Mouse (Mus musculus) lung, postnatal 0 days (tissue): ENCODE data around the gene Cfap61. TPM values are rescaled to one million over a fixed set of nuclear protein-coding genes. Genes with fewer than 3 reads are reported as not detected.
A peak's percentile ranks its signal among the peaks of the same experiment; 100 is the strongest.

Source experiments
- ATAC-seq: fragments of 200-750 bp; cut with Nextera tagmentation; 2 replicates; pipeline ENCODE4 v1.8.0; 2017; ENCODE audit warnings: moderate library complexity
- DNase-seq: peaks from one replicate; pipeline ENCODE4 v3.0.0-alpha.2; 2016; ENCODE audit warnings: low spot score
- H3K27ac ChIP-seq: fragments of 300-500 bp; sonication (generic); 2 replicates; pipeline ENCODE4 v1.5.1; 2014; ENCODE audit warnings: antibody characterized with exemption, mild to moderate bottlenecking, low read length, mixed read lengths
- H3K27me3 ChIP-seq: fragments of 300-500 bp; sonication (generic); replicated peaks from 2 replicates; pipeline ENCODE4 v1.6.1; 2014; ENCODE audit warnings: low read length, mixed read lengths; ENCODE audit not compliant: insufficient read depth
- H3K36me3 ChIP-seq: fragments of 300-500 bp; sonication (generic); 2 replicates; pipeline ENCODE4 v1.6.1; 2014; ENCODE audit warnings: low read length, mixed read lengths; ENCODE audit not compliant: insufficient read depth
- H3K4me1 ChIP-seq: fragments of 300-500 bp; sonication (generic); 2 replicates; pipeline ENCODE4 v1.6.1; 2014; ENCODE audit warnings: antibody characterized with exemption, low read depth, low read length, mixed read lengths; ENCODE audit not compliant: insufficient read depth
- H3K4me2 ChIP-seq: fragments of 300-500 bp; sonication (generic); replicated peaks from 2 replicates; pipeline ENCODE4 v1.6.1; 2014; ENCODE audit warnings: low read depth, mild to moderate bottlenecking, low read length, moderate library complexity, mixed read lengths
- H3K4me3 ChIP-seq: fragments of 300-500 bp; sonication (generic); 2 replicates; pipeline ENCODE4 v1.5.1; 2014; ENCODE audit warnings: low read depth, low read length
- H3K9ac ChIP-seq: fragments of 300-500 bp; sonication (generic); replicated peaks from 2 replicates; pipeline ENCODE4 v1.6.1; 2014; ENCODE audit warnings: low read depth, mild to moderate bottlenecking
- H3K9me3 ChIP-seq: fragments of 300-500 bp; sonication (generic); 2 replicates; pipeline ENCODE4 v1.6.1; 2016; ENCODE audit warnings: low read length, mixed read lengths
- CTCF ChIP-seq: IDR thresholded peaks from 2 replicates; pipeline ENCODE4 v1.5.1; 2016; ENCODE audit warnings: antibody characterized with exemption, mild to moderate bottlenecking
- EP300 ChIP-seq: IDR thresholded peaks from 2 replicates; pipeline ENCODE4 v1.6.1; 2016; ENCODE audit warnings: antibody characterized with exemption, mild to moderate bottlenecking, control low read depth
- WGBS: fragments of 180-500 bp; shearing (Covaris S2); extraction: QIAGEN DNeasy Blood & Tissue Kit; methylation state at CpG from one replicate; pipeline ENCODE4 v1.1.7; 2014; 5-methylcytosine and 5-hydroxymethylcytosine counted together
- polyA plus RNA-seq: library from polyadenylated mRNA; unstranded; fragments of >200 nt; fragmentation: Nextera tagmentation; extraction: Ambion mirVana; gene quantifications from 2 replicates; pipeline ENCODE4 v1.2.1, GENCODE M21; 2015

Cfap61 gene
- polyA plus RNA-seq, 1 experiment from 2014 or later: 4.9 TPM

DNA sequence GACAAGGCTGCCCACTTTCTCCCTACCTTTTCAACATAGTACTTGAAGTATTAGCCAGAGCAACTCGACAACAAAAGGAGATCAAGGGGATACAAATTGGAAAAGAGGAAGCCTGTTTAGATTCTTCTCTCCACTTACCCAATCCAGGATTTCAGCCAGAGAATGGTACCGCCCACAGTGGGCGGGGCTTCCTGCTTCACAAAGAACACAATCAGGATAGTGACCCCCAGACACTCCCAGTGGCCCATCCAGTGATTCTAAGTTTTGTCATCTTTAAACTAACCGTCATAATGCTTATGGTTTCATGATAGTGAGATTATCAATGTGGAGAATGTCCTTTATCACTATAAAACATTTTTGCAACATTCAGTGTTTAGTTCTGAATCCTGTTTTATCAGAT, 61.9 kb downstream of the Cfap61 start:
- 59% methylated on average over 4 of the region's 4 CpGs for WGBS
- Histone ChIP-seq H3K27ac (no peak overlapping the region), H3K36me3 (no peaks in the 10 kb centered on the region), H3K9ac (no peak overlapping the region), H3K9me3 (no peaks in the 10 kb centered on the region), H3K4me2 (no peak overlapping the region), H3K27me3 (no peaks in the 10 kb centered on the region), H3K4me3 (no peak overlapping the region), H3K4me1 (no peaks in the 10 kb centered on the region)
- DNase-seq (no peak), ATAC-seq (no peak)
- no peak for TF ChIP-seq CTCF
- no peak for TF ChIP-seq EP300

DNA sequence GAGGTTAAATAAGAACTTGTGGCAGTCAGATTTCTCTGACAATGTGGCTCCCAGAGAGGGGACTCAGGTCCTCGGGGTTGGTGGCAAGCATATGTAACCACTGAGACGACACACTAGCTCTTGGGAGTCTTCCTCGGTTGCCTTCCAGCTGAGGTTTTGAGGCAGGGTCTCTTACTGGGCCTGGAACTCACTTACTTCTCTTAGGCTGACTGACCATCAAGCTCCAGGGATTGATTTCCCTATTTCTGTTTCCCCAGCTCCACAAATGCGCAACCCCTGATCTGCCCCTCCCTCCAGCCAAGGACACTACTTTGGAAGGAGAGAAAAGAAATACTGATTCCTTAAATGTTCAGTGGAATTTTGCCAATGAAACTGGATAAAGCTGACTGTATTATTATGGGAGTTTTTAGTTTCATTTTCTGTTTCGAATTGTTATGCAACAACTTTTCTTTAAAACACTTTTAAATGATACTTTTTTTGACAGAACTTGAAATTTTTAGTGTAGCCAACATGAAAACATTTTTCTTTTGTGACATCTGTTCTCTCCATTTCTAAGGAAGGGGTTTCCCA, 63.5 kb downstream of the Cfap61 start:
- ATAC-seq (no peak), DNase-seq (peak; percentile 13)
- Histone ChIP-seq H3K36me3 (no peaks in the 10 kb centered on the region), H3K4me2 (no peak overlapping the region), H3K4me1 (no peaks in the 10 kb centered on the region), H3K9ac (no peak overlapping the region), H3K27ac (no peak overlapping the region), H3K4me3 (no peak overlapping the region), H3K27me3 (no peaks in the 10 kb centered on the region), H3K9me3 (no peaks in the 10 kb centered on the region)
- TF ChIP-seq CTCF: no peak
- no peak for TF ChIP-seq EP300
- 75% methylated on average over 5 of the region's 5 CpGs for WGBS

DNA sequence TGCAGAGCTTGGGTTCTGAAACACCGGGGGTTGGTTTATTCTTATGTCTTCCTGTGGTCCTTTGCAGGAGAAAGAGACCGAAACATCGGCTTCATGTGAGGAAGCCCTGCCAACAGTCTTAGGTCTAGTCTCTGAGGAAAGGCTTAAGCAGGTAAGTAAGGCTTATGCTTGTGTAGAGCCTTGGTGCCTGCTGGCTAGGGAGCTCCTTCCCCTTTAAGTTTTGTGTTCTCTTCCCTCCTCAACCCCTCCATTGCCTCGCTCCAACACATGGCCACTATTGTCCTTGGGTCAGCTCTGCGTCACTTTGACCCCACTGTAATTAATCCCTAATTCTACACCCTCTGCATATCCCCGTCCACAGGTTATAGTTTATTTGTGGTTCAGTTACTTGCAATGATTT, 74.2 kb downstream of the Cfap61 start:
- Histone ChIP-seq H3K9me3 (no peaks in the 10 kb centered on the region), H3K4me3 (no peak overlapping the region), H3K36me3 (no peaks in the 10 kb centered on the region), H3K27me3 (no peaks in the 10 kb centered on the region), H3K4me2 (no peak overlapping the region), H3K27ac (no peak overlapping the region), H3K9ac (no peak overlapping the region), H3K4me1 (no peaks in the 10 kb centered on the region)
- ATAC-seq: no peak
- TF ChIP-seq EP300: no peak
- no peak for TF ChIP-seq CTCF
- DNase-seq: no peak
- WGBS: 73% methylated on average over 6 of the region's 6 CpGs

DNA sequence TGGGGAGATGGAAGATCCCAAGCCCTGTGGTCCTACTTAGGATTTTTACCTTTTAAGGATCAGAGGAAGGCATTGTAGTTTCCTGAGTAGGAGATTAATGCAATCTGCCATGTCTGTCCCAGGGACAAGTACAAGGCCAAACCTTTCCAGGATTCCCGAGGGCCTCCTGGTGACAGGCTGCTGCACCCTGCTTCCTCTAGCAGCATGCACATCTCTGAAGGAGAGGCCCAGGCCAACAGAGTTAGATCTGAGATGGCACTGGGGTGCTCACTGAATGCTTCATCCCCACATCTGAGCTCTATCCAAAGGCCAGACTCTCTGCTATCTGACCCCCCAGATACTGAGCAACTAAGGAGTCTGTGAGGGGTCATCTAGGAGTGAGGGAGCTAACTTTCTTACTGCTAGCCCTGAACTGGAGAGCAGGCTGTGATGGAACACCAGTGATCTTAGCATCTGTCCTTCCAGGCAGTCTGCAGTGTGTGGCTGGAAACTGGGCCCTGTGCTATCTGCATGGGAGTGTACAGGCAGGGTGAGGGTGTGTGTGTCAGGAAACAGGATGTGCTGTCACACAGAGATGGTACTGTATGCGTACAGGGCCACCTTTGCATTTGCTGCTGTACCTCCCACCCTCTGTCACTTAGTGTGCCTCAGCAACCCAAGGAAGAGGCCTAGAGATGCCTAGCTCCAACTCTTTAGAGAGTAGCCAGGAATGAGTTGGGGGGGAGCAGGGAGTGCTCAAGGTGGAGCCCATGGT, 75.2 kb downstream of the Cfap61 start:
- Histone ChIP-seq H3K4me1 (no peaks in the 10 kb centered on the region), H3K9ac (no peak overlapping the region)

DNA sequence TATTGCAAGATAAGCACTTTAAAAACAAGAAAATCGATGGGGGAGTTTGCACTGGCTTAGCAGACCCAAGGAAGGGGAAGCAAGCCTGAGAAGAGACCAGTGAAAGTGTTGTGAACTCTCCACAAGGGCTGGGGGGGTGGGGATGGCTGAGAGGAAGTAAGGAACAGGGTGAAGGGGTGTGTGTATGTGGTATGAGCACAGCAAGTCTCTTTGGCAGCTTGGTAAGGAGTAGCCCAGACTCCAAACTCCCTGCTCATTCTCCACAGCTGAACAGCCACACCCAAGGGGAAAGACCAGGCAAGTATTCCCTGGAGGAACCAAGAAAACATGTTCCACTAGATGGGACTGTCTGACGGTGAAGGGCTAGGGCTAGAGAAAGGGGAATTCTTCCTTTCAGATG, 76.2 kb downstream of the Cfap61 start:
- no peak overlapping the region for H3K9ac ChIP-seq
- DNase-seq: no peak
- no peak for ATAC-seq
- TF ChIP-seq EP300: no peak
- no peak for TF ChIP-seq CTCF
- 31% methylated on average over 2 of the region's 2 CpGs for WGBS
- H3K9me3 ChIP-seq: no peaks in the 10 kb centered on the region
- no peaks in the 10 kb centered on the region for H3K4me1 ChIP-seq
- H3K4me3 ChIP-seq: no peak overlapping the region
- H3K36me3 ChIP-seq: no peaks in the 10 kb centered on the region
- no peaks in the 10 kb centered on the region for H3K27me3 ChIP-seq
- H3K4me2 ChIP-seq: no peak overlapping the region
- no peak overlapping the region for H3K27ac ChIP-seq

More for the DNA sequence above, 75.2 kb downstream of the Cfap61 start:
- 49% methylated on average over 2 of the region's 2 CpGs for WGBS
- no peaks in the 10 kb centered on the region for H3K9me3 ChIP-seq
- H3K4me3 ChIP-seq: no peak overlapping the region
- H3K36me3 ChIP-seq: no peaks in the 10 kb centered on the region
- H3K4me2 ChIP-seq: no peak overlapping the region
- H3K27me3 ChIP-seq: no peaks in the 10 kb centered on the region
- H3K27ac ChIP-seq: no peak overlapping the region
- no peak for ATAC-seq
- TF ChIP-seq EP300: no peak
- no peak for TF ChIP-seq CTCF
- DNase-seq: no peak

DNA sequence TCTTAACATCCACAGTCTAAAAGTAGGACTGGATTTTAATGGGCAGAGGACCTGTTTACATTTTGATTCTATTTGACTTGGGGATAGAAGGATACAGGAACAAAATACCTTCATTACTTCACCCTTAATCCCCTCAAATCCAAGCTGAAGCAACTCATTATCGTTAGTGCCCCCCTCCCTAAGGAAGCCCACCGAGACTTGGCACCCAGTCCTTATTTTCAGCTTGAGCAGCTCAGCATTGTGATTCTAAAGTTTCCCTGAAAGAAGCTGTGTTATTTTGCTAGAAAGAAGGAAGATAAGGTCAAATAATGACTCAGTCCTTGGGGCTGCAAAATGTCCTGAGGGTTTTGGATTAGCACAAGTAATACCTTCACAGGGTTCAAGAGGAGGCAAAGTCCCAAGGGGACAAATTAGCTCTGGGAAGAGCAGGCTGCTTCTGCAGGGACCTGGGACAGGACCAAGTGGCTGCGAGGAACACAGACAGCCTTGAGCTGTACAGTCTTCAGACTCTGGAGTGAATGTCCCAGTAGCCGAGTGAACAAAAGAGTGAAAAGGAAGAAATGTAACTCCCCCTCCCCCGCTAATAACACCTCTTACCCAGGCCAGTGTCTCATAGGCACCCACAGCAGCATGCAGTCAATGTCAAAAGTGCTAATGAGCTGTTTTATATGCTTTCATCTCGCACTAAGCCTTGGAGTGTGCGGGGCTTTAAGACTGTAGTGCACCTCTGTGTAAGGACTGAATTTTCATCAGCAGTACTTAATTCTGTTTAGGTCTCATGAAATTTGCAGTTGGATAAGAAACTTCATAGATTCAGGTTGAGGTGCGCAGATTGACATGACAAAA, 81.0 kb downstream of the Cfap61 start:
- Histone ChIP-seq H3K36me3 (no peaks in the 10 kb centered on the region), H3K4me1 (no peaks in the 10 kb centered on the region), H3K27me3 (no peaks in the 10 kb centered on the region), H3K9me3 (no peaks in the 10 kb centered on the region), H3K27ac (no peak overlapping the region), H3K9ac (no peak overlapping the region), H3K4me3 (no peak overlapping the region), H3K4me2 (no peak overlapping the region)
- ATAC-seq (no peak), DNase-seq (no peak)
- no peak for TF ChIP-seq CTCF
- no peak for TF ChIP-seq EP300
- WGBS: 65% methylated on average over 8 of the region's 8 CpGs
